Mouse (Mus musculus): ENCODE measurements around the gene Abcb4. TPM values are rescaled to one million over a fixed set of nuclear protein-coding genes. Genes with fewer than 3 reads are reported as not detected.
A peak's percentile ranks its signal among the peaks of the same experiment; 100 is the strongest.
"Not testable (repeated sequence)": the region's sequence is repeated elsewhere in the genome, so short reads cannot be mapped to it uniquely, and the experiment has no call there.

The Abcb4 gene
- total RNA-seq, 2 experiments from 2014 or later: 1.4 TPM

DNA sequence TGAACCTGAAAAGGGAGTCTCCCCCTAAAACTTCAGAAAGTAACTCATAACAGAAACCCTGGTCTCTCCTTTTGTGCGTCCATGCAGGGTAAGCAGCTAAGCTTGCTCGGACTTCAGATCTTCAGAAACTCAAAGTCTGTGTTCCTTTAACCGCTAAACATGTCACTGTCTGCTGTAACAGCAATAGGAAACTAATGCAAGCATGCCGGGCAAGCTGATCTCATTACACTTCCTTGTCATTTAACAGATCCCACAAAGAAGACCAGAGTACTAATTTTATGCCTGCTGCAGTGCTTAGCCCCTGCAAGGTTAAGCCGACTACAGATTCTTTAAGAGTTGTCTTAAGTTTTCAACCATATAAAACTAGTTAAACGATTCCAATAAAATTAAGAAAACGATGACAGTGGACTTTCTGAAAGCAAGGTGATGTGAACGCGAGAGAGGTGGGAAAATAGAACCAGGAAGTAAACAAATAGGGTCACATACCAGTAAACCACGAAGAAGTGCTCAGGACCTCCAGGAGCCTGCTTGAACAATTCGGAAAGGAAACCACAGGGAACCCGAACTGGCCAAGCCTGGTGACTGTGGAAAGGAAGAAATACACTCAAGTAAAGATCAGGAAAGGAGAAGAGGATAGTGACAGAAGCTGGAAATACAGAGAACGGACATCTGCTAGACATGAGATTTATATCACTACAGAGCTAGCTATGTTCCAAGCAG is 102.6 kb downstream of the Abcb4 start:
- peak; percentile 26 for ATAC-seq (replicated peaks; ENCODE audit: poor library complexity, severe bottlenecking)

DNA sequence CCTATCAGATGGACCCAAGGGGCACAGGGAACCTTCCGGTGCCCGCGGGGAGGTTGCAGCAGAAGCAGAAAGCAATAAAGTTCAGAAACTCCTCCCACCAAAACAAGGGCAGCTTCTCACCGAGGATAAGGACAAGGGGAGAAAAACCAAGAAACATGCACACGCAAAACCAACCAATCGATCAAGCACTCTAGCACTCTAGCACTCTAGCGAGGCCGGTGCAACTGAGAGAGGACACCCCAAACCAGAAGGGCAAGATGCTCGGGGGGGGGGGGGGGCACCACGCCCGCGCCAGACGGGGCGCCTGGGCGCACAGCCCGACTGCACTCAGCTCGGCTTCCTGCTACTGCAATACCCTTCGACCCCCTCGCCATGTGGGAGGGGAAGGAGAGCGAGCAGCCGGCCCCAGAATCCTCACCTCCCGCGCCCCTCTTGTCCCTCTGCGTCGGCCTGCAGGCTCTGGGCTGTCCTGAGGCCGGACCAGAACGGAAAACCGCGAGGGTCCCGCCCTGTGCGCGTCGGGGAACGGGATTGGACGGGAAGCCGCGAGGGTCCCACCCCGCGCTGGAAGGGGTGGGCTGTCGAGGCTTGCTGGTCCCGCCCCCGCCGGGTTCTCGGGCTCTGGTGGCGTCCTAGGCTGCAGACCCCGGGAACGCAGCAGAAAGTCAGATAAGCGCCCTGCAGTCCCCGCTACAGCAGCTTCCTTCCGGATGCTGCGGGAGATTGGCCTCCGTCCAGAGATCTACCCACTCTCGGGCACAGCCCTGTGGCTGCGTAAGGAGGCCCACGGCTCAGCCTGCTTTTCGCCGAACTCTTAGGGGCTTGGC is 103.4 kb downstream of the Abcb4 start, which contains the start of gene Crot:
Crot (minus strand) TSS at position 639 of the 827 bp plus-strand sequence.
- ATAC-seq (replicated peaks; ENCODE audit: poor library complexity, severe bottlenecking): peak; percentile 91

DNA sequence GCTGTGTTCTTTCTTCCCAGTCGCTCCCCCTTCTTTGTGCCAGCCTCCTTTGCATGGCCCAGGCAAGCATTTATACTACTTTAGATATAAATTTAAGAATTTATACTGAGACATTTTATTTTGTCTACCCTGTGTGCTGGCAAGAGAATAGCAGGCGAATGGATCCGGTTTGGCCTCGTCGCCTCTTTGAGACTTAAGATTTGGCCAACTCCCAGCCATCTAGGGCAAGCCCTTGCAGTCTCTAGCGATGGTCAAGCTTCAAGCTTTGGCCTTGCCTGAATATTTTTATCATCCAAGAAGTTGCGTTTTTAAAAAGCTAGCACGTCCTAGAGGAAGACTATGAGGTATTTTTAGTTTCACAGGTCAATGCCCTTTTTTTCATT is 104.0 kb downstream of the Abcb4 start:
- no peak for ATAC-seq (replicated peaks; ENCODE audit: poor library complexity, severe bottlenecking)

DNA sequence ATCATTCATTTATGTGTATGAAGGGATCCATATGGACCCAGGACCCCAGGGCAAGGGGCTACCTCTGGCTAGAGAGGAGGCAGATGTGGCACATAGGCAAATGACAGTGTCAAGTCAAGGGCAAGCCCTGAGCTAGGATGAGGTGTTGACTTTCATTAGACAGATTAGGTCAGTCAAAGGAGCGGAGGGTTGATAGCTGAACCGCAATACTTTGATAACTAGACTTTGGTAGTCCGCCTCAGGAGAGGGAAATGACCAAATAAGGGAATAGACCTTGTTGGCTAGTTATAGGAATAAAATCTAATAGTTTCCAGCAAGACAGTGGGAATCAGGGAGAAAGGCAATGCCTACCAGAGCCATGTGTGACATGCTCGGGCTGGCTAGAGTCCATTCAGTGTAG is 105.6 kb downstream of the Abcb4 start:
- no peak for ATAC-seq (replicated peaks; ENCODE audit: poor library complexity, severe bottlenecking)

DNA sequence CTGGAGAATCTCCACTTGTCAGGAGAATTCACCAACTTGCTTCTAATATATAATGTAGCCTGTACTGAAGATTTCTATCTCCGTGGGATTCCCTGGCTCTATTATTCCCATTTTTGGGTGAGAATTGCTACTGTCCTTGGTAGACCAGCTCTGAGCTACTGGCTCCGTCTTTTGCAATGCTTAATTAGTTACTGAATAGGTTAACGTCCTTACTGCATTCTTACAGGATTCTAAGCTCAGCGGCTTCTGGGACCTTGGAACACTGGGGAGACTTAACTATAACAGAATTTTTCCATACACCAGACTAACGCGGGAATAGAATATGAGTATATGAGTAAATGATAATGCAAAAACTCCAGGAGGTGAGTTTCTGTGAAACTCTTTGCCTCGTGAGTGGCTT is 106.5 kb downstream of the Abcb4 start:
- not testable (repeated sequence) for ATAC-seq (replicated peaks; ENCODE audit: poor library complexity, severe bottlenecking)

DNA sequence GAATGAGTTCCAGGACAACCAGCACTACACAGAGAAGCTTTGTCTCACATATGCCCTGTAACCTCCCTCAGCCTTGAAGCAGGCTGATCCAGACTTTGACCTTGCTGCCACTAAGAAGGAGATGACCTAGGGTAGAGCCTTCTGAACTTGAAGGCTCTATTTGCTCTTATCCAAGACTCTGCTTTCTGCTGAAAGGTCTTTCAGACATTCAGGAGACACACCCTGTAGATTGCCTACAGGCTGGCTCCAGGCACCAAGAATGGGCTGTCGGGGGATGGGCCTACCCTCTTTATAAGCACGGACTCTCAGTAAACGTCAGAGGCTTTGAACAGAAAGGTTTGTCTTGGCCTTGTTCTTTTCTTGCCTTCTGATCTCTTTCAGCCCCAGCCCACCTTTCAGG is 113.1 kb downstream of the Abcb4 start:
- not testable (repeated sequence) for ATAC-seq (replicated peaks; ENCODE audit: poor library complexity, severe bottlenecking)

Other genes with a start within 250 kb of the Abcb4 start
- gene Abcb1a, start 233.6 kb upstream of the Abcb4 start, total RNA-seq (2014; fragmentation: Nextera tagmentation): not detected in 2 replicates
- 0.04 and 0.10 TPM in 2 replicates for gene Abcb1a, start 233.6 kb upstream of the Abcb4 start, total RNA-seq (2017)
- gene Abcb1b, start 95.6 kb upstream of the Abcb4 start, total RNA-seq (2014; fragmentation: Nextera tagmentation): 17.9 and 22.7 TPM in 2 replicates
- 29.6 and 35.2 TPM in 2 replicates for gene Abcb1b, start 95.6 kb upstream of the Abcb4 start, total RNA-seq (2017)
- 20.0 and 25.7 TPM in 2 replicates for gene Crot, start 103.6 kb downstream of the Abcb4 start, total RNA-seq (2014; fragmentation: Nextera tagmentation)
- gene Crot, start 103.6 kb downstream of the Abcb4 start, total RNA-seq (2017): 45.0 and 51.7 TPM in 2 replicates
- gene Tmem243, start 207.0 kb downstream of the Abcb4 start, total RNA-seq (2014; fragmentation: Nextera tagmentation): 11.2 and 17.3 TPM in 2 replicates
- 19.2 and 26.2 TPM in 2 replicates for gene Tmem243, start 207.0 kb downstream of the Abcb4 start, total RNA-seq (2017)

Data from granulocyte monocyte progenitor cell, adult 5-6 weeks (primary cell).